Mouse (Mus musculus) retina, embryonic 14.5 days (tissue): Measurements from ENCODE around the gene Cpn1.
A peak's percentile ranks its signal among the peaks of the same experiment; 100 is the strongest.

Source experiments
- DNase-seq: peaks from one replicate; pipeline ENCODE4 v3.0.0-alpha.2; 2015; ENCODE audit warnings: low spot score

Cpn1 gene

GRCm38 (mm10) chr19:43986069-43986794 is at the start of gene Cpn1:
TSS of gene Cpn1 (minus strand) at chr19:43986556.
- peak; percentile 18 for DNase-seq

DNA sequence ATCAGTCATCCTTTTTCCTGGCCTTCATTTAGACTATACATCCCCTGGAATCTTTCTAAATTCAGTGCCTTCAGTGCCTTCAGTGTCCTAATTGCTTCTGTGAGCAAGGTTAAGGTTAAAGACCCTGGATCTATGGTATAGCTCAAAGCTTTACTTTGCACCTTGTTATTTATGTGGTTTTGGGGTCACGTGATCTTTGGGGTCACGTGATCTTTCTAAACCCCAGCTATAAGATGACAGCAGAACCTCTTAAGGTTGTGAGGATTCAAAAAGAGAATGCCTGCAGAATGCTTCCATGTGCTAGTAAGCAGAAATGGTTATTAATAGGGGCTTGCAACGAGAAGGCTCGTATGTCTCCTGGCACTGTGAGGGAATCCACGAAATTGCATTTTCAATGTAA is 47.0 kb upstream of the Cpn1 start:
- DNase-seq: no peak

- DNase-seq: no peak
Observed at GRCm38 (mm10) chr19:44032046-44032744, 45.8 kb upstream of the Cpn1 start.

DNA sequence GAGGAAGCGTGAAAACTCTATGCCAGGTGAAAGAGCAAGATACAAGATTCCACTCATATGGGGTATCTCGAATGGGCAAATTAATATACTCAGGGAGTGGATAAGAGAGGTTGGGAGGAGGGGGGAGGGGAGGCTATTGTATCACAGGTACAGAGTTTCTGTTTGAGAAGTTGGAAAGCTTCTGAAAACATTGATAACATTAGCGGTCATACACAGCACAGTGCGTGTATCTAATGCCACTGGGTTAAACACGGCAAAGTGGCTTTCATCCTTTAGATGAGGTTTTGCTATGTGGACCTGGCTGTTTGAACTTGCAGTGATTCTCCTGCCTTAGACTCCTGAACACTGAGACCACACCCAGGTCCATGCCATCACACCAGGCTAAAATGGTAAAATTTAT is 43.7 kb upstream of the Cpn1 start:
- DNase-seq: no peak

DNA sequence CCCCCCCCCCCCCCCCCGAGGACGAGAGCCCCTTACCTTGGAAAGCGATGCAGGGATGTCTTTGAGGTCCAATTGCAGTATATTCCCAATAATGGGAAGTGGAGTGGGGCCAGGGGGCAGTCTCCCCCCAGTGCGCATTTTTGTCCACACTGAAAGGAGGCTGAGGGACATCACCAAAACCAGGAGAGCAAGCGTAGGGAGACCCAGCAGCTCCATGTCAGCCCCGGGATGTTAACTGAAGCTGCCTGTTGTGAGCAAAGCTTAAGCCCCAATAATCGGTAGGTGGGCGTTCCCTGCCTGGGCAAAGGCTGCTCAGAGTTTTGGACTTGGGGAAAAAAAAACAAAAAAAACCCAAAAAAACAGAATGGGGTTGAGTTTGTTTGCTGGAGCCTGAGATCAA is 42.6 kb upstream of the Cpn1 start, which contains the start of gene Cyp2c23:
Gene Cyp2c23, minus strand, starts transcription at position 237 of the 400 bp plus-strand sequence.
- no peak for DNase-seq

GRCm38 (mm10) chr19:44026956-44027530 is 40.7 kb upstream of the Cpn1 start:
- DNase-seq: no peak

DNA sequence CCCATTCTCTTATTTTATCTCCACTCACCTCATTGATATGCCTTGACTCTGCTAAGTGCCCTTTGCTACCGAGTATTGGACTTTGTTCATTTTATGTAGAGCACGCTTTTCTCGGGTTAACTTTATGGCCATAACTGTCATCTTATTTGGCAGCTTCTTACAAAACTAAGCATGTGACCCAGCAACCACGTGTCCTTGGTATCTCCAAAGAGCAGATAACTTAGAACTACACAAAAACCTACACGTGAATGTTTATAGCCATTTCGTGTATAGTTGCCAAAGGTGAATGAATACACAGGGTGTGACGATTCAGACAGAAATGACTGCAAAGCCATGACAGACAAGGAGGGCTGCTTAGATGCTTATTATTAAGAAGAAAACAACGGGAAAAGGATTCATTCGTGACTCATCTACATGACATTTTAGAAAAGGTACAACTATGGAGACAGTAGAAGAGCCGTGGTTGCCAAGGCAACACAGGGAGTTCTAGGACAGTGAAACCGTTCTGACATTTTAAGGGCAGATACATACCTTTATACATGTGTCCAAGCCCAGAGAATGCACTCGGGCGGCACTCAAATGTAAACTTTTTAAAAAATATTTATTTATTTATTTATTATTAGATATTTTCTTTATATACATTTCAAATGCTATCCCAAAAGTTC is 38.7 kb upstream of the Cpn1 start:
- no peak for DNase-seq

GRCm38 (mm10) chr19:44023066-44023465 is 36.7 kb upstream of the Cpn1 start:
- peak; percentile 30 for DNase-seq

- no peak for DNase-seq
Observed at GRCm38 (mm10) chr19:44021502-44021901, 35.1 kb upstream of the Cpn1 start.

DNA sequence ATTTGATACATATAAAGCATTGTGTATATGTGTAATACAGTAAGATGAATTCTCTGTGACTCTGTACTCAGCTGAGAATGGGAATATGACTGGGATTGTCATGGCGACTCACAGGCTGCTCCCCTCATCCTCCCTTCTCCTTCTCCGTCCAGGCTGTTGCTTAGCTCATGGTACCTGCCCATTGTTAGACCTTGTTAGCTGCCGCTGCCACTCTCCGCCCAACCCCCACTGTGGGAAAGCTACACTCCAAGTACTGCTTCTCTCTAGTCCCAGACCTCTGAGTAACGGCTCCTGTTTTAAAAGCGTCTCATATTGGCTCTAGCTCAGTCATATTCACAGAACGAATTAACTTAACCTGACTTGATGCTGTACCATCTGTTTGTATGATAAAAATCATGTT is 33.4 kb upstream of the Cpn1 start:
- DNase-seq: no peak

DNA sequence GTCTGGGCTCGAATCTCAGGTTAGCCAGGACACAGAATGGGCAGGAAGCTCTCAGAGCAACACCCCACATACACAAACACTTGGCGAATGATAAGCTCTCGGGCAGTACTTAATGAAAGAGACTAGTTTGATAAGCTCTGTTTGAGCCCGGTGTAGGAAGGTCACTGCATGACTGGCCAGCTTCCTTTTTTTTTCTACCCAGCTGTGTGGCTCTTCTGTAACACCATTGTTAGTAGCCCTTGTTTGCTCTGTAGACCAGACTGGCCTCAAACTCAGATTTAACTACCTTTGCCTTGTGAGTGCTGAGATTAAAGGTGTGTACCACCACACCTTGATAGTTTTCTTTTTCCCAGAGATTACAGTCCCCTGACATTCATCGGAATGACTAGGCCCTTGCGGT is 27.5 kb upstream of the Cpn1 start:
- no peak for DNase-seq

DNA sequence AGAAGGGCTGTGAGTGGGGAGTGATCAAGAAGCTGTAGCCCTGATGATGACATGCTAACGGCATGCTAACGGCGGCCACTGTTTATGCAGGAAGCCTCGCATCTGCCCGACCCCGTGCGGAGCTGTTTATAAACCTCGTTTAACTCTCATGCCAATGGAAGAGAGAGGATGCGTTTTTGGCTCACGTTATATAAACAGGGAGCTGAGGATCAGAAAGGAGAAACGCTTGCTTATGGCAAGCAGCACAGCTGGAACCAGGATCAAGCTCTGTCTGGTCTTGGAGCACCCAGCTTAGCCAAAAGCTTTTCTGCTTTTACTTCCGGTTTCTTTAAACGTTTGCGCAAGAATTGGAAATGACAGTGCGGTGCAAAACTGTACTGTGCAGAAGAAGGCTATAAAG is 22.4 kb upstream of the Cpn1 start:
- no peak for DNase-seq

DNA sequence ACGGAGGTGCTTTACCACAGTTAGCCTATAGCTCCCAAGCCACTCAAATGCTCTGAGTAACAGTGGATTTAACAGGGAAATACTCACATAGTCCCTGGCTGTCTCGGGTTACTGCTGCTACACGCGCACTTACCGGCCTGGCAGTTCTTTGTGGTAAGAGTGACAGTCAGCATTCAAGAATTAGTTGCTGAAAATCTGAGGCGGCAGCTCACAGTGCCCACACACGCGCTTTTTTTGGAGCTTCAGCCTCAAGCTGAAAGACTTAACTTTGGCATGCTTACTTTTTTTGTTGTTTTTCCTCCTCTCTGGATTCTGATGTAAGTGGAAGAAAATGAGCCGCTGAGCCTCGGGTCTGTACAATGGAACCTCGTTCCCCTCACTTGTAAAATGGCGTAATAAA is 20.8 kb upstream of the Cpn1 start:
- DNase-seq: no peak

DNA sequence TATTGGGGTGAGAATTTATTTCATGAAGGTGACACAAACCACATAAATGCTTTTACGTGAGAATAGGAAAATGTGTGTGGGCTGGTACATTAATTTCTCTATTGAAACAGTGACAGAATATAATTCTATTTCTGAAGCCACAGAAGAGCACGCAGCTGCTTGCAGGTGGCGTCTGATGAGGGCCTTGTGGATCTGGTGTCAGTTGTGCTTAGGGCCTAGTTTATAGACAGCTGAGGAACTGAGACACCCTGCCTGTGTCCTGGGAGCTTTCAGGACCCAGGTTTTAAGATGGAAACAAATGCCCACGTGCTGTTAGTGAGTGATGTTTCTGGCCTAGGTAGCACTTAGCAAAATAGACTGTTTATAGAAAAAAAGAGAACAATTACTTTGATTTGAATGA is 18.7 kb upstream of the Cpn1 start:
- DNase-seq: no peak

DNA sequence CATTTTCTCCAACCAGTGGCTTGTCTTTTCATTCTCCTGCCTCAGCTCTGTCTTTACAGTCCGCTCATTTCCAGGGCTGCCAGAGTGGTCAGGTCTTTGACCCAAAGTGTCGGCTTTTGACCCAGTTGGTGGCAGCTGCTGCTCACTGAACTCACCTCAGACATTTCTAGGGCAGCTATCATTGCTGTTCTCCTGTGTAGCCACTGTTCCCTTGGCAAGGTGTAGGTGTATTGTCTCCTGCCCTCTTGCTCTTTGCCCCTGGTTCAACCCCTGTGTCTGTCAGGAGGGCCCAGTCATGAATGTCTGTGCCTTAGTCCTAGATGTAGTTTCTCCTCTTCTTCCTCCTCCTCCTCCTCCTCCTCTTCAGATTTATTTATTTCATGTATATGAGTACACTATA is 17.9 kb upstream of the Cpn1 start:
- DNase-seq: no peak

- no peak for DNase-seq
Observed at GRCm38 (mm10) chr19:44000720-44001119, 14.4 kb upstream of the Cpn1 start.

DNA sequence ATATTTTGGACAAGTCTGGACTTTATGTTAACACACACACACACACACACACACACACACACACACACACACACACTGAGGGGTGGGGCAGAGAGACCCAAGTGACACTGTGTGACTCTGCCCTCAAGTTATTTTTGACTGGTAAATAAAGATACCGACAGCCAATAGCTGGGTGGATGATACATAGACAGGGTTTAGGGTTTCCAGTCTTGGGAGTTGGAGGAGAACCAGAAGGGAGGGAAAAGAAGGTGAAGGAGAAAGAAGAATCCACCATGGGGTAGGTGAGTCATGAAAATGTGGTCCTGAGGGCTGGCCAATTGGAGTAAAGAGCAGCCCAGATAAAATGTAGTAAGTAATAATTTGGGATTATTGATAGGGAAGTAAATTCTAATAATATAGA is 13.7 kb upstream of the Cpn1 start:
- no peak for DNase-seq

- no peak for DNase-seq
Observed at GRCm38 (mm10) chr19:43998802-43999527, 12.6 kb upstream of the Cpn1 start.

GRCm38 (mm10) chr19:43998101-43998500 is 11.7 kb upstream of the Cpn1 start:
- DNase-seq: no peak

- no peak for DNase-seq
Observed at GRCm38 (mm10) chr19:43995427-43995826, 9.1 kb upstream of the Cpn1 start.

DNA sequence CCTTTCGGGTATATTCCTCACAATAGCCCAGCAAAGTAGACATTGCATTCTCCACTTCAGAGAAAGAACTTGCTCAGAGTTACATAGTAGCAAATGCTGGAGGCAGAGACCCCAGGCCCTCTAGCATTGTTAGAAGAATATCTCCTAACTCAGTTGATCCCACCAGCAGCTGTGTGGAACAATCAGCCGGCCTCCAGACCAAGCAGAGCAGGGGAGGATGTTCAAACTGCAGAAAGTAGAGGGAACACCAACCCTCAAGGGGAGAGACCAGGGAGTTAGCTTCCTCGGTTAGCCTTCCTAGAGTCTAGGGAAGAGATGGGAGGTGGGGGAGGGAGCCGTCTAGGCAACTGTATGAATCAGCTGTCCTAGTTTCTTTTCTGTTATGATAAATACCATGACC is 6.1 kb upstream of the Cpn1 start:
- no peak for DNase-seq

DNA sequence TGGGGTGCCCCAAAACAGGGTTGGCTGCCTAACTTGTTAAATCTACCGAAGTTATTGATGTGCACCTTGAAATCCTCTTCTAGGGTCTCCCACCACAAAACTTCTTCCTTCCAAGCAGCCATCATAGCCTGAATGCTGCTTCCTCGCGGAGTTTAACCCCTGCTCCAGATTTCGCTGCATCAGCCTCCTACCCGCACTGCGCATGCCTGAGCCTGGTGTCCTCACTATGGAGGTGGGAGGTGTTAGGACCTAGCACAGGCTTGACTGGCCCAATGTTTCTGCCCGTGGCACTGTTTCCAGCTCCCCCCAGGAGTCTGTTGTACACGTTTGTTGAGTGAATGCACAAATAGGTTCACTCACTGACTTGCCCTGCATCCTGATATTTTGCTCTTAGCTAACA is 4.0 kb upstream of the Cpn1 start:
- DNase-seq: no peak
